Mouse (Mus musculus): Measurements from ENCODE around the gene Skap2.

Skap2 gene

GRCm38 (mm10) chr6:51890356-51890755, 122.0 kb downstream of the Skap2 start:
- no peak for DNase-seq (ENCODE audit: low read depth, low spot score)

- no peak for DNase-seq (ENCODE audit: low read depth, low spot score)
Observed at GRCm38 (mm10) chr6:51889824-51890223, 122.5 kb downstream of the Skap2 start.

DNA sequence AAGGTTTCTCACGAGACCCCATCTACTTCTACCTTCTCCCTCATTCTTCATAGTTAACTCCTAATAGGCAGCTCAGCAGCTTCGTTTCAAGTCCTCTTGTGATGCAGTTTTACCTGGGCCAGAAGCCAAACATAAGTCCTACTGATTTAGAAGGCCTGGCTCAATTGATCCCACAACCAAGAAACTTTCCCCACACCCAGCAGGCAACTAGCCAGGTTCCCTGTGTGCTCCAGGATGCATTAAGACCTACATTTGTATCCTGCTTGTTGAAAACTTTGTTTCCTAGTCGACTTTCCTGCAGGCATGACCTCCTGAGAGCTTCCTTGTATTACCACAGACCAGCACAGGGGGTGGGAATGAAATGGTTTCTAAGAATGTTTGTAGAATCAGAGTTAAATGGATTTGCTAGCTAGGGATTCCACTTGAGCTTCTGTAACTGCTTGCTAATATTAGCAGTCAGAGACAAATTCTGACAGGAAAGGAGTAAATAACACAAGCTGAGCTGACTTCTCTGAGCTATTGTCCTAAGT, 125.4 kb downstream of the Skap2 start:
- DNase-seq (ENCODE audit: low read depth, low spot score): no peak

- DNase-seq (ENCODE audit: low read depth, low spot score): no peak
Observed at GRCm38 (mm10) chr6:51882880-51883274, 129.5 kb downstream of the Skap2 start.

DNA sequence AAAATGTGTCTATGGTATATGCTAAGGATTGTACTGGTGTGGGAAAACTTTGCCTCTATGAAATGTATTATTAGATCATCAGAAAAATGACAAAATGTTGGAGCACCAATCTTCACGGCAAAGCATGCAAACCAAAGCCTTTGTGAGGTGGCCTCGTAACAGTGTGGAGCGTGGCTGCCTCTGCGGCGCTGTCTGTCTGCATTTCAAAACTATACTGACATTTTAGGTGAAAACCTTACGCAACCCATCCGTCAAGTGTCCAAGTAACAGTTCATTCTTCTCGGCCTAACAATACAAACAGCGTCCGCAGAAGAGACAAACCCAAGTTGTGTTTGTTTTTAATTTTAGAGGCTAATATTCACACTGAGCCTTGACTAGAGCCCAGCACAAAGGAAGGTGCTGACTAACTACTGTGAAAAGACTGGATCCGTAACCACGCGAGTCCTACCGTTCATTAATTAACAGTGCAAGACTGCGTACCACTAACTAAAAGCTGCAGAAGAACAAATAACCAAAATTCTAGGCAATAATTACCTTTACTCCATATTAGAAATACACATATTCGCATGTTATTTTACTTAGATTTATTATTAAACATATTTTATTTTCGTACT, 130.0 kb downstream of the Skap2 start:
- DNase-seq (ENCODE audit: low read depth, low spot score): no peak

DNA sequence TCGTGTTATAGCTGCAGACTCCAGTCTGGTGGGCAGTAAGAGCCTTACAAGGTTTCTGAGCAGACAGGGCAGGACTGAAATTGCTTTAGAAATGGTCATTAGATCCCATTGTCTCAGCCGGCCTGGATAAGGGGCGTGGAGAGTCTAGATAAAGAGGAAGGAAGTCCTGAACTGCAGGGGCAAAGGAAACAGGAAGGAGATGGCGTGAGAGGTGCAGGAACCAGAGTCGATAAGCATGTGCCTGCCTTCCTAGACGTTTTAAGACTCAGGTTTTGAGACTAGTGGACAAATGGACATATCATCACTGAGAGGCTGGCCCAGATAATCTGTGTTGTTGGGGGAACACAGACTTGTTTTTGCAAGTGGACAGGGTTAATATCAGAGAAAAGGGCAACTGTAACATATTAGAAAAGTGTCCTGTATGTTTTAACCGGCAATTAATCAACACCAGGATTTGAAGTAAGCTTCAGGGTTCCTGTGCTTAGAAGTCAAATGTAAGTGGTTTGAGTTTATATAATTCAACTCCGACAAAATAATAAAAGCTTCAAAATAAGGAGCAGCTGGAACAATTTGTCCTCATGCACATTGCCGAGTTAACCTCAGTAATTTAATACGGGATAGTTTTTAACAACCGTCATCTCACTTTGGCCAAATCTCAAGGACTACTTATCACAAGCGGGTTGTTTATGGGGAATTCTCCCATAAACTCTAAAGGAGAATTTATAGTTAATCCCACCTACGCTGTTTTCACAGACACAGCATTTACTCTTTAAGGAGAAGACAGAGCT, 131.0 kb downstream of the Skap2 start:
- DNase-seq (ENCODE audit: low read depth, low spot score): peak; percentile 82

GRCm38 (mm10) chr6:51880778-51881177, 131.6 kb downstream of the Skap2 start:
- DNase-seq (ENCODE audit: low read depth, low spot score): peak; percentile 89

DNA sequence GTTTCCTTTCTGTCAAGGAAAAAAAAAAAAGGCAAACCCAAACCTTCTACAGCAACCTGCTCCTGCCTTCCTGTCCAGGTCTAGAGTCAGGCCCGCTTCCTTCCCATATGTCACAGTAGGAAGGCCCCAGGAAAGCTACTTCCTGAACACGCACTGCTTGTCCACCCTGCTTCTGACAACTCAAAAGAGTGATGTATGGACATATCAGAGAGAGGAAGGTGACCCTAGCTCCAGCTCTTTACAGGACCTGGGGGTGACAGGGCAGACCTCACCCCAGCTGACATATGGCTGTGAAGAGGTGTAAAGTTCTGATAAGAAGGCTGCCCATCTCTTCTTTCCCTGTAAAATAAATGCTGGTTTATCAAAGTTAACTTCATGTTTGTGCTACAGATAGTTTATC, 133.8 kb downstream of the Skap2 start:
- DNase-seq (ENCODE audit: low read depth, low spot score): no peak

- no peak for DNase-seq (ENCODE audit: low read depth, low spot score)
Observed at GRCm38 (mm10) chr6:51876841-51877553, 135.4 kb downstream of the Skap2 start.

DNA sequence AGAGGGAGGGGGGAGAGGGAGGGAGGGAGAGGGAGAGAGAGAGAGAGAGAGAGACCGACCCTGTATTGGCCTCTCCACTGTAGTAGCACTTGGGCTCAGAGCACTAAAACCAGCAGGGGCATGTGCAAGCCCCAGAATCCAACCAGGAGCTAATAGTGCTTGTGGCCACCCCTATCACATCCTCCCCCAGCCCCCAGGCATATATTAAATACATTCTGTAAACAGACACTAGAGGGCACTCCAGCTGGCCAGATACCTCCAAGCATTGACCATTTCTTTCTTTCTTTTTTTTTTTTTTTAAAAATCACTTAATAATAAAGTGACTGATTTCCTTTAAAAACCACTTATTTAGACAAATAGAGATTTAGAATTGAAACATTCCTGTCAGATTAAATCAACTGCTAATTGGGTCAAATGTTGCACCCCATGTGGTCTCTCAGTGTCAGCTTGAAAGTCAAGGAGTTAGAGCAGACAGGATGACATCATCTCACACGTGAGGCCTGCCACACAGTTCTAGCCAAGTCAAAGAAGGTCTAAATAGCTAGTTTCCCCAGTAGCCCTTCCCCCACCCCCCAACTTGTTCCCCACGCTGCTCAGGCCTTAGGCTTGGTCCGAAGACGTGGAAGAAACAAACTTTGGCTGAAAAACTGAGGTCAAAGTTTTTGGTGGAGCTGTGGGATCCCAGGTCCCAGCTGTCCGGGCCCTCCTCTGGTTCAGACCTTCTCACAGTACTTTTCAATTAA, 136.3 kb downstream of the Skap2 start:
- DNase-seq (ENCODE audit: low read depth, low spot score): peak; percentile 92

DNA sequence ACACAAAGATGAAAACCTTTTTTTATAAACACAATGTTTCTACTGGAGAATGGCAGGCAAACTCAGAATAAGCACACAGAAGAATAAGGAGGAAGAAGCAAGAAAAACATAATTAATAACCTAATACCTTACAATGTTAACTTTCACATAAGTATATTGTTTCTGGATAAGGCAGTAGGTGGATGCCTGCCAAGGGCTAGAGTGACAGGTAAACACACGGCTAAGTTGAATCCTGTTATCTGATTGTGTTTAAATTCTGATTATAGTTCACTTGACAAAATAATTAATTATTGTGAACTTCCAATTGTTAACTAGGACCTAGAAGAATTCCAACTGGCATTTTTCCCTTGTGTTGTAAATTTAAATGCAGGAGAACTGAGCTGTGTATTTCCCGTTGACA, 138.3 kb downstream of the Skap2 start:
- DNase-seq (ENCODE audit: low read depth, low spot score): no peak

DNA sequence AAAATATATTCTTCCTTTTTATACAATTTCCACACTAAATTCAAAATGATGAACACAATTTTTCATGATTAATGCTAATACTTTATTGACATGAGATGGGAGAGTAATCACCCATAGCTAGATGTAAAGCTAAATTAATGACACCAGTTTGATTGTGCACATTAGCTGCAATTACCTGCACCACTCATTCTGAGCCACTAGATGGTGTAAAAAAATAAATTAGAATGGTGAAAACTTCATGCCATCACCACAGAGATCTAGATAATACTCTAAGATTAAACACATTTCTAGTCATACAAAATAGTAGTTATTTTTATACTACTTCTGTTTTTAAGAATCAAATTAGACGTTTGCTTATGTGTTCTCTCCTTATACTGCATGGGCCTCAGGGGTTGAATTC, 141.2 kb downstream of the Skap2 start:
- no peak for DNase-seq (ENCODE audit: low read depth, low spot score)

- no peak for DNase-seq (ENCODE audit: low read depth, low spot score)
Observed at GRCm38 (mm10) chr6:51870294-51870693, 142.1 kb downstream of the Skap2 start.

DNA sequence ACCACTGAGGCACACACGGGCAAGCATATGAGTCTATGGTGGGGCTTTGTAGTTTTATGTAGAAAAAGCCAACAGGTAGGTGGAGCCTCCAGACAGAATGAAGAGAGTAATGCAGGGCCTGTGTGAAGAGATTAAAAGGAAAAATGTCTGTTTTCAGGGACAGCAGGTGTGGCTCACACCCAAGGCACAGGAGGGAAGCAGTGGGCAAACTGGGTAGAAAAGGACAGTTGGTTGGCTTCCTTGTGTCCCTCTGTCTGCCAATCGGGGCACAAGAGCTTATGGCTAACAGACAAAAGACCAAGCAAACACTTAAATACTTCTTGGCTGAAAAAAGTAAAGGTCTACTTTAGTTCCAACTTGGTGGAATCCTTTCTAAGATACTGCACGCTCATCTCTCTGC, 145.8 kb downstream of the Skap2 start:
- DNase-seq (ENCODE audit: low read depth, low spot score): no peak

DNA sequence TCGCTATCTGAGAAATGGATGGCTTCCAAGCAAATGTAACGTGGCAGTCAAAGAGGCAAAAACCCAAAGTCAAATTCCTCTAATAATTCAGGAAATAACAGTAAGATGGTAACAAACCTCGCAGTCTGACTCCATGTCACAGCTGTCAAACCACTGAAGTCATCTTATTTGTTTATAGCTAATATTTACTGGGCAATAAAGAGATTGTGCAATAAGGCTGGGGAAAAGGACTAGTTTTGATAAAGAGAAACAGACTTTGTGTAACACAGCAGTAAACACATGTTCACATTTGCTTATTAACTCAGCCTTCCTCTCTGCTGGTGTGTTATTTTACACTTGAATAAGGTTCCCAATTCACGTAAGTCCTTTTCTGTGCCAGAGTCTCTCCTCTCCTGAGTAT, 148.8 kb downstream of the Skap2 start:
- DNase-seq (ENCODE audit: low read depth, low spot score): no peak

DNA sequence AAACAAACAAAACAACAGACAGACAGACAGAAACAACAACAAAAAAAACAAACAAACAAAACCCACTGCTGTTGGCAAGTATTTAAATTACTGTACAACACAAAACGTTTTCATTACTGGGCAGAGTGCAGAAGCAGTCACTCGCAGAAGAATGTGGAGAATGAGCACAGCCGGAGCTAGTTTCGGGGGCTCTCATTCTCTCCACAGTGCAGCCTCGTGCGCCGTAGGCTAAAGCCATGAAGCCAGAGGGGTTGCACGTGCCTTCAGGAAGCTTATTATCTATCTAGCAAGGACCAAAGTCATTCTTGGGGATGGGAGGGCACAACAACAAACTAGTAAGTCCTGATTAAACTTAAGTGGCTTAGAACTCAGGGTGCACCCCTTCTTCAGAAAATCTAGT, 152.0 kb downstream of the Skap2 start:
- no peak for DNase-seq (ENCODE audit: low read depth, low spot score)

DNA sequence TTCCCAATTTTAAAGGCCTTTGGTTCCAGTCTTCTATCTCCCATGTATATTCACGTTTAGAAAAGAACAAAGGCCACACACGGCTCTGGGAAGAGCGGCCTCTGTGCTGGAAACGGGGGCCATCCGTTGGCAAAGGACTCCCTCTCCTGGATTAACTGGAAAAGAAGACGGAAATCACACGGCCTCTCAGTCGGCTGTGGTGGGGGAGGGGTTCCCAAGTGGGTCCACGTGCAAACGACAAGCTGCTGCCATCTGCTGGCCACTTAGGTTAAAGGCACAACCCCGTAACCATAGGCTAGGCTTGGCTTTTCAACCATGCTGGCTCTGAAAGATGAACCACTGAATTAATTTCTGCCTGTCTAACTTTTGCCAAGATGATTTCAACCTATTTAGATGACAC, 154.5 kb downstream of the Skap2 start:
- peak; percentile 96 for DNase-seq (ENCODE audit: low read depth, low spot score)

DNA sequence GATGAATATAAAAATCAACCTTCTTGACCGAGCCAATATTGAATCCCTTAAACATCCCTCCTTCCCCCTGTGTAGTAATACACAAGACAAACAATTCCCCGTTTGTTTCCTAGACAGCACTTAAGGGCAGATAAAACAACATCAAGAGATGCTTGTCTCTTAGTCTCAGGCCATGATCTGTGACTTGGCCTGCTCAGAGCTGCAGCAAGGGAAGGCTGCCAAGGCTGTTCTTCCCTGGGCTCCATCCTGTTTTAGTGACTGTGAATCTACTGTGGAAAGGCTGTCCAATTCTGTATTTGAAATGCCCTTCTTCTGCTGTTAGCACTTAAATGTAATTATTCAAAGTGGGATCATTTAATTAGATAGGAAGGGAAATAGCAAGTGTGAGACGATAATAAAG, 159.1 kb downstream of the Skap2 start:
- no peak for DNase-seq (ENCODE audit: low read depth, low spot score)

DNA sequence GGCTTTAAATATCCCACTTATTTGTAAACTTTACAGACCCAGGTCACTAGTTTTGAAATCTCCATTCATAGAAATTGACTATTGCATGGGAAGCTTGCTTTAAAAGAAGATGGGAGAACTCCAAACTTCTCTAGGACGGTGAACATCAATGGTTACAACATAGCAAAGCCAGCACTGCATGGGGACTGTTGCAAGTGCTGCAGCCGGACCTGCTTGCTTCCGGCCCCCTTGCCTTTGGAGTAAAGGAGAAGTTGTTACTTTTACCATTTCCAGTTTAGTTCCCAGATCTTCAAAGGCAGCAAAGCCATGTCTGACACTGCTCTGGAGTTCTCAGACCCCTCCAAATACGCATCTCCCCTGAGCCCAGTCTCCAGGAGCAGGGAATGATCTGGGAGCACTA, 159.7 kb downstream of the Skap2 start:
- DNase-seq (ENCODE audit: low read depth, low spot score): no peak

DNA sequence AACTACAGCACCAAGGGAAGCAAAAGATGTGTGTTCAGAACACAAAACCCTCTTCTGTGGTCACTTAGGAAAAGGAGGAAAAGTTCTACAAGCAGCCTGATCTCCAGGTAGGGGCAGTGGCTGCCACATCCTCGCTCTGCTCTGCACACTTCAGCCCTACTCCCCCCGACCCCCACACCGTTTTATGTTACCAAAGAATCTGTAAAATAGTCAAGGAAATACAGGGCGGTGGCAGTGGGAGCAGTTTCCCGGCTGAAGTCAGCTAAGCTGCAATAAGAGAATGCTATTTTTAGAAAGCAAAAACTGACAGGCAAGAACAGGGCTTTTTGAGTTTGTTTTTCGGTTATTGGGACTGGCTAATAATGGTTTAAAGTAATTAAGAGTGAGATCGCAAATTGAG, 160.8 kb downstream of the Skap2 start:
- no peak for DNase-seq (ENCODE audit: low read depth, low spot score)

DNA sequence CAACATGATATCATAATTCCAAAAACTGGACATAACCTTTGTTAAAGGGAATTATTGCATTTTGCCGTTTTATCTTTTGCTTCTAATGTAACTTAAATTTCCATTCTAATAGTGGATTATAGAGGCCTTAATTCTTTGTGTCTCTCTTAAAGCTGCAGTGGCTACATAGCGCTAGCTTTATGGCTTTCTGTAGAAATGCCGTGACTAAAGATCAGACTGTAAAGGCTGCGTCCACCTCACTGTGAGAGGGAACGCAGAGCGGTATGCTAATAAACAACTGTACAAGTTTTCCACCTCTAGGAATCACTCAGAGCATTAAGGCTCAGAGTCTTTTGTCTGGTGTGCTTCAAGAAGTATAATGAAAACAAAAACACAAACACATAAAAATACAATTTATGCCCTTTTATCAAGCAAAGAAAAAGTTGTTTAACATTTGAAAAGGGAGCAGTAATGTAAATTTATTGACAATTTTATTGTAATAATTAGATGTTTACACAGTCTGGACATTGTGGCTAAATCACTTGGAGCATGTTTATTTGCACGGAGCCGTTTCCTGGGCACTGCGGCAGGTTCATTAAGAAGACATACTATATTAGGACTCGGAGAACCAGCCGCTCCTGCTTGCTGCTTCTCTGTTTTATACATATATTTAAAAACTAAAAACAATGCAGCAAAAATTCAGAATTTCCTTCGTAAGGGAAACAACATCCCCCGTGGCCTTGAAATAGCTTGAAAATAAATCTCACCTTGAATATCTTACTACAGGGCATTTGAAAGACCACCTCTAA, 162.1 kb downstream of the Skap2 start:
- DNase-seq (ENCODE audit: low read depth, low spot score): no peak

Data from ES-CJ7 (cell line).